Mouse (Mus musculus) skeletal muscle tissue, adult 2 months (tissue): ENCODE data around the gene Blcap.

Experiments used
- DNase-seq: peaks from one replicate; pipeline ENCODE4 v3.0.0-alpha.2; 2012; ENCODE audit warnings: low read depth, low spot score

The Blcap gene

GRCm38 (mm10) chr2:157559858-157560257, 11.2 kb downstream of the Blcap start, which contains the start of gene Nnat:
TSS of gene Nnat (plus strand) at chr2:157560078.
- no peak for DNase-seq

DNA sequence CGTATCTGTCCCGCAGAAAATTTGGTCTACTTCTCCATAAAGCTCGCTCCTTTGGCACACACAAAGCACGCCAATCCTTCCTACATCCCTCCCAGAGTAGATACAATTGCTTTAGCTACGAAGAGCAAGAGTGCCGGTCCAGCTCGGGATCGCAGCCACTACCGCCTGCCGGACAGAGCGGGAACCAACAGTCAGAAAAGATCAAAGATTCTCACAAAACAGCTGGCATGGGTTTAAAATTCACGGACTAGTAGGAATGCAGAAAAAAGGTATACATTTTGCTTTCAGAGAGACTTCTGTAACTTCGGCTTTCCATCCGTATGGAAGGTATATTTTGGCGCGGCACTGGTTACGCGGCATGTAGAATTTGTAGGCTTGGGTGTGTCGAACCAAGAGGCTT, 11.6 kb downstream of the Blcap start:
- DNase-seq = no peak

DNA sequence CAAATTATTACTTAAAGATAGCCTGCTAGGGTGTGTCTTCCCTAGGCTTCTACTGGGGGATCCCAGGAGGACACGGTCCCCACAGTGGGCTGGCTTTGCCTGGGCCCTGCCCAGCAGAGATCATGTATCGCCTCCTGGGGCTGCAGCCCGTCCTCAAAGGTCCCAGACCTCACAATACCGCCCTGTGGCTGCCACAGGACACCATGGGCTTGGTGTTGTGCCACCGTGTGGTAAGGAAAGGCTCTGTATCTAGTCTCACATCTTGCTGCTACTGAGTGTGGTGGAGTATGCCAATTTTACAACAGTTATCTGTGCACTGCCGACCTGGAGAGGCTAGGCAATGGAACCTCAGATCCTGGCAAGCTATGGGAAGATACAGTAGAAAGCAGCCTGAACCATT, 12.6 kb downstream of the Blcap start:
- DNase-seq = peak; percentile 65

- peak; percentile 52 for DNase-seq
Measured at GRCm38 (mm10) chr2:157558051-157558450, 13.0 kb downstream of the Blcap start.

GRCm38 (mm10) chr2:157556074-157556698, 14.9 kb downstream of the Blcap start:
- no peak for DNase-seq

- no peak for DNase-seq
Measured at GRCm38 (mm10) chr2:157552158-157552886, 18.8 kb downstream of the Blcap start.

DNA sequence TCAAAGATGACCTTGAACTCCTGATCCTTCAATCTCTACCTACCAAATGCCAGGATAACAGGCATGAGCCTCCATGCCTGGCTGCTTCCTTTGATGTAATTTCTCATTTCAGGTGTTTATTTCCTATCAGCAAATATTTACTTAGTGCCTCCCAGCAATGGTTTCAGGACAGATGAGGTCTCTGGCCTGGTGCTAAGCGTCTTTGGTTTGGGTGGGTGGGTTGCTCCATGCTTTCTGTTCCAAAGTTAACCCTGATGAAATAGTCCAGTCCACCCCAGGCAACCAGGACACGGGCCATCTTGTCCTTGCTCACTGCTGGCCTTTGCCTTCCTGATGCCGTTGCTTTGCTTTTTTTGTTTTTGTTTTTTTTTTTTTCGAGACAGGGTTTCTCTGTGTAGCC, 20.8 kb downstream of the Blcap start:
- DNase-seq = no peak

GRCm38 (mm10) chr2:157546686-157547085, 24.4 kb downstream of the Blcap start:
- DNase-seq = no peak

DNA sequence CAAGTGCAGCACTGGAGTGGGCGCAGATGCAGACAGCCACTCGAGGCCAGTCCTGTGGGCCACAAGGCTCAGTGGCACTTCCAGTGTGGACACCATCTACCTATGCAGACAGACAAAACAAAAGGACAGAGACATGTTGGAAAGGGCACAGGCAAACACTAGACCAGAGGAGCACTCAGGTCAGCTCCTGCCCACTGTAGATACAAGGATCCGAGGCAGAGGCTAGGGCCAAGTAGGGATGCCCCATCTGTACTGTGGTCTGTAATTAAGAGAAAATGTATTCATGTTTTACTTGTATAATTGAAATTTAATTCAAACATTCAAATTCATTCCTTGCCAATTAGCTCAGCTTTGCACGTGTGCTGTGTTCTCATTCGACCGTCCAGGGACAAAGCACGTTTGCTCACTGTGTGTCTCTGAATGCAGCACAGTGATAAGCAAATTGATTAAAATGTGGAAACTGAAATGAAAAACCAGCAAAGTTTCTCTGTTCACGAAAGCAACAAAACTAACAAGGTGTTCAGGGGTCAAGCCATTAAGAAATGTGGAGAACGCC, 26.7 kb downstream of the Blcap start:
- DNase-seq = no peak

GRCm38 (mm10) chr2:157542415-157542814, 28.7 kb downstream of the Blcap start:
- no peak for DNase-seq

GRCm38 (mm10) chr2:157541631-157542030, 29.4 kb downstream of the Blcap start:
- no peak for DNase-seq

GRCm38 (mm10) chr2:157540953-157541569, 30.0 kb downstream of the Blcap start:
- no peak for DNase-seq

- no peak for DNase-seq
Measured at GRCm38 (mm10) chr2:157540073-157540952, 30.8 kb downstream of the Blcap start.

GRCm38 (mm10) chr2:157537118-157537517, 34.0 kb downstream of the Blcap start:
- no peak for DNase-seq

DNA sequence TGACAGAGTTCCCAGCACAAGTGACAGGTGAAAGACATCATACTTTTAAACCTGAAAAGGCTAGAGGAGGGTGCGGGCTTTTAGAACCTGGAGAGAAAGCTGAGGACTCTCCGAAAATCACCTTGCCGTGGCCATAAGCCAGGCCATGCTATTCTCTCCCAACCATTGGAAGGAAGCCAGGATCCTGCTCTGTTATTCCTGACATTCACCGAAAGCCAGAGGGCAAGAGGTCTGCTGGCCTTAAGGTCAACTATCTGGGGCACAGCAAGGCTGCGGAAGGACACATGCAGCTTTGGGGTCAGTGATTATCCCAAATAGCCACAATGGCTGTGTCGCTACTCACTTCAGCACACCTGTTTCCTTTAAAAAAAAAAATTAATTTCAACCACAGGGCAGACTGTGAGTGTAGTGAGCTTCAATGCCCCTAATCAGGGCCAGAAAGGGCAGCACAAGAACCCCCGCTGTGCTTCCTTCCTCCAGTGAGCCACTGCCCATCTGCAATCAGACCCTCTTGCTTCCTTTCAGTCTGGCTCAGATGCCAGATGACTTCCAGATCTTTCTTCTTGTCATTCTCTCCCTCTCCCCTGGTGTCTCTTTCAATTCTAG, 34.5 kb downstream of the Blcap start:
- DNase-seq = no peak

GRCm38 (mm10) chr2:157534163-157534562, 36.9 kb downstream of the Blcap start:
- no peak for DNase-seq

DNA sequence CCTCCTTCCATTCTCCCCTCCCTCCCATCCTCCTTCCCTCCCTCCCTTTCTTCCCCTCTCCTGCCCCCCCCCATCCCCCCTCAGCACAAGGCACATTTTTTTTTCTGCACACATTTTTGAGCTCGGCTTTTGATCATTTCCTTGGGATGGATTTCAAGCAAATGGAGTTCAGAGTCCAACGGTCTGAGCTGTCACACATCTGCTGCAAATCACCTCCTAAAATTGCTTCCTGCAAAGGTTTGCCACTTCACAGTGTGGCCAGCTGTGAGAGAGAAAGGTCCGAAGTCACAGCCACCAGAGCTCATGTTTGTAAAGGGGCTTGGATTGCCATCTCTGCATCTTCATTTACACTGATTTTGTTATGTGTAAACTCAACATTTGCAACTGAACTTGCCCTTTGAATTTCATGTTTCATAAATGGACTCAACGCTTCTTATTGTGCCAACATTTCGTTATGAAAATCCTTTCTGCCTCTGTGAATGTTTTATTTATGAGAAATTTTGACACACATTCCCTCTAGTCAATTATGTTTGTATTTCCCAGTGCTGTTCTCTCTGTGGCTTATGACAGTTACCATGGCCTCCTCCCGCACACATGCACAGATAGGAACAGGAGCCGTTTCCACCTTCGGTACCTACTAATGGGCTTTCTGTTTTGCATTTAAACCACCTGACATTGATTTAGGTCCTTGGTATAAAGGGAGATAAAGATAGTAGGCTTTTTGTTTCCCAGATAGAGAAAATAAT, 39.2 kb downstream of the Blcap start:
- no peak for DNase-seq

GRCm38 (mm10) chr2:157530056-157530955, 40.8 kb downstream of the Blcap start:
- DNase-seq = no peak

GRCm38 (mm10) chr2:157522556-157522955, 48.5 kb downstream of the Blcap start:
- no peak for DNase-seq
